Mouse (Mus musculus): ENCODE measurements around the gene Rasgrp4. TPM values are rescaled to one million over a fixed set of nuclear protein-coding genes. Genes with fewer than 3 reads are reported as not detected.

The Rasgrp4 gene
- total and polyA plus RNA-seq, 2 experiments from 2014 or later: 0.79 to 2.2 TPM

GRCm38 (mm10) chr7:29170755-29171561, 36.3 kb downstream of the Rasgrp4 start:
- Histone ChIP-seq H3K36me3 (ENCODE audit: insufficient read depth, low read length) (peaks cover 36% of the 10 kb centered on the region), H3K27me3 (ENCODE audit: insufficient read depth, low read length) (peaks cover 25% of the 10 kb centered on the region), H3K4me1 (ENCODE audit: insufficient read depth, low read length) (peaks cover 11% of the 10 kb centered on the region; the same call in 1 of the 2 replicates), H3K9ac (replicated peaks; ENCODE audit: low read length, poor library complexity, severe bottlenecking) (no peak overlapping the region), H3K4me2 (ENCODE audit: low read depth, low read length, poor library complexity, severe bottlenecking) (peak overlapping the region; percentile 71), H3K27ac (ENCODE audit: low read depth, low read length) (no peak overlapping the region), H3K4me3 (ENCODE audit: low read depth, low read length) (peak overlapping the region; percentile 77), H3K9me3 (ENCODE audit: low read length) (no peaks in the 10 kb centered on the region)
- DNase-seq (ENCODE audit: low spot score) (no peak), ATAC-seq (ENCODE audit: low FRiP score) (no peak)
- no peak for TF ChIP-seq CTCF (IDR thresholded peaks at IDR 0.05)
- 2% methylated on average over 43 of the region's 43 CpGs for WGBS

GRCm38 (mm10) chr7:29171562-29172097, 37.0 kb downstream of the Rasgrp4 start:
- no peaks in the 10 kb centered on the region for H3K9me3 ChIP-seq (ENCODE audit: low read length)
- no peak for ATAC-seq (ENCODE audit: low FRiP score)
- H3K4me2 ChIP-seq (ENCODE audit: low read depth, low read length, poor library complexity, severe bottlenecking): peak overlapping the region; percentile 71
- TF ChIP-seq CTCF (IDR thresholded peaks at IDR 0.05): no peak
- H3K27ac ChIP-seq (ENCODE audit: low read depth, low read length): no peak overlapping the region
- no peak overlapping the region for H3K9ac ChIP-seq (replicated peaks; ENCODE audit: low read length, poor library complexity, severe bottlenecking)
- WGBS: 10% methylated on average over 29 of the region's 34 CpGs
- peaks cover 25% of the 10 kb centered on the region for H3K27me3 ChIP-seq (ENCODE audit: insufficient read depth, low read length)
- peak overlapping the region; percentile 77; the same call in 1 of the 2 replicates for H3K4me3 ChIP-seq (ENCODE audit: low read depth, low read length)
- H3K4me1 ChIP-seq (ENCODE audit: insufficient read depth, low read length): peaks cover 11% of the 10 kb centered on the region; the same call in 1 of the 2 replicates
- peaks cover 39% of the 10 kb centered on the region for H3K36me3 ChIP-seq (ENCODE audit: insufficient read depth, low read length)
- no peak for DNase-seq (ENCODE audit: low spot score)

GRCm38 (mm10) chr7:29172390-29173016, 37.9 kb downstream of the Rasgrp4 start:
- no peak for TF ChIP-seq CTCF (IDR thresholded peaks at IDR 0.05)
- peaks cover 25% of the 10 kb centered on the region for H3K27me3 ChIP-seq (ENCODE audit: insufficient read depth, low read length)
- no peak overlapping the region for H3K9ac ChIP-seq (replicated peaks; ENCODE audit: low read length, poor library complexity, severe bottlenecking)
- peaks cover 8% of the 10 kb centered on the region; the same call in 1 of the 2 replicates for H3K4me1 ChIP-seq (ENCODE audit: insufficient read depth, low read length)
- peaks cover 39% of the 10 kb centered on the region for H3K36me3 ChIP-seq (ENCODE audit: insufficient read depth, low read length)
- H3K9me3 ChIP-seq (ENCODE audit: low read length): no peaks in the 10 kb centered on the region
- no peak overlapping the region for H3K4me2 ChIP-seq (ENCODE audit: low read depth, low read length, poor library complexity, severe bottlenecking)
- no peak for ATAC-seq (ENCODE audit: low FRiP score)
- H3K27ac ChIP-seq (ENCODE audit: low read depth, low read length): no peak overlapping the region
- H3K4me3 ChIP-seq (ENCODE audit: low read depth, low read length): peak overlapping the region; percentile 77; the same call in 1 of the 2 replicates
- no peak for DNase-seq (ENCODE audit: low spot score)
- 43% methylated on average over 32 of the region's 32 CpGs for WGBS

GRCm38 (mm10) chr7:29178106-29178505, 43.5 kb downstream of the Rasgrp4 start:
- no peak overlapping the region for H3K27ac ChIP-seq (ENCODE audit: low read depth, low read length)
- H3K4me3 ChIP-seq (ENCODE audit: low read depth, low read length): no peak overlapping the region
- peaks cover 10% of the 10 kb centered on the region for H3K4me1 ChIP-seq (ENCODE audit: insufficient read depth, low read length)
- no peak for ATAC-seq (ENCODE audit: low FRiP score)
- H3K27me3 ChIP-seq (ENCODE audit: insufficient read depth, low read length): peaks cover 9% of the 10 kb centered on the region
- H3K4me2 ChIP-seq (ENCODE audit: low read depth, low read length, poor library complexity, severe bottlenecking): no peak overlapping the region
- WGBS: 89% methylated on average over 4 of the region's 4 CpGs
- H3K9ac ChIP-seq (replicated peaks; ENCODE audit: low read length, poor library complexity, severe bottlenecking): no peak overlapping the region
- peaks cover 31% of the 10 kb centered on the region for H3K36me3 ChIP-seq (ENCODE audit: insufficient read depth, low read length)
- DNase-seq (ENCODE audit: low spot score): no peak
- H3K9me3 ChIP-seq (ENCODE audit: low read length): no peaks in the 10 kb centered on the region
- TF ChIP-seq CTCF (IDR thresholded peaks at IDR 0.05): peak; percentile 46

GRCm38 (mm10) chr7:29179323-29179722, 44.7 kb downstream of the Rasgrp4 start:
- 46% methylated on average over 7 of the region's 7 CpGs for WGBS
- no peak for ATAC-seq (ENCODE audit: low FRiP score)
- peak overlapping the region; percentile 73 for H3K4me3 ChIP-seq (ENCODE audit: low read depth, low read length)

More at GRCm38 (mm10) chr7:29179323-29179722, 44.7 kb downstream of the Rasgrp4 start:
- no peak for TF ChIP-seq CTCF (IDR thresholded peaks at IDR 0.05)
- Histone ChIP-seq H3K36me3 (ENCODE audit: insufficient read depth, low read length) (peaks cover 18% of the 10 kb centered on the region), H3K4me1 (ENCODE audit: insufficient read depth, low read length) (peaks cover 10% of the 10 kb centered on the region), H3K27me3 (ENCODE audit: insufficient read depth, low read length) (no peaks in the 10 kb centered on the region), H3K4me2 (ENCODE audit: low read depth, low read length, poor library complexity, severe bottlenecking) (peak overlapping the region; percentile 83), H3K9ac (replicated peaks; ENCODE audit: low read length, poor library complexity, severe bottlenecking) (peak overlapping the region; percentile 77; the same call in 1 of the 2 replicates), H3K9me3 (ENCODE audit: low read length) (no peaks in the 10 kb centered on the region), H3K27ac (ENCODE audit: low read depth, low read length) (no peak overlapping the region)
- no peak for DNase-seq (ENCODE audit: low spot score)

All from midbrain, postnatal 0 days (tissue).